Mouse (Mus musculus) liver, embryonic 14.5 days (tissue): Measurements from ENCODE around the gene Cela2a.

Experiments used
- CTCF ChIP-seq: IDR thresholded peaks from 2 replicates; pipeline ENCODE4 v1.5.1; 2016; ENCODE audit warnings: antibody characterized with exemption, low read depth, control low read depth
- EP300 ChIP-seq: IDR thresholded peaks from 2 replicates; pipeline ENCODE4 v1.6.1; 2016; ENCODE audit warnings: antibody characterized with exemption, low read depth

DNA sequence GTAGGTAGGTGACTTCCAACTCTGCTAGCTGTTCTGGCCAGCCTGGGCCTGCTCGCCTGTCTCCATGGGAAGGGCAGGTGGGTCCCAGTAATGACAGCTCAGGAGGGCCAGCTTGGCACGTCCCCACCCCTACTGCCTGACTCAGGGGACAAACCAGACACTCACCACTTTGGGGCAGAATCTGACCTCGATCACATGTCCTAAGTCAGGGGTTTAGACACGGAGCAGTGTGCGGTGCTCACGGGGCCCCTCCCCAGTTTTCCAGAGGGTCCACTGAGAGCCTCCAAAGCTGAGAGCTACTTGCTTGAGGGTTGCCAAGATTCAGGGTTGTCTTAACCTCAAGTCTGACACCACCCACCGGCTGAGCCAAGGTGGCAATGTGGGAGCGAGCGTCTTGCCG, 42.1 kb upstream of the Cela2a start:
- TF ChIP-seq CTCF, result no peak
- no peak for TF ChIP-seq EP300
